In genomic region chr4:86416401-86417025, GRCm38 (mm10) we compare ENCODE assay signal across 11 mouse cellular contexts.
DNase-seq lines count a peak whose midpoint lies in the region; ATAC-seq lines count a peak whose summit lies in the region.
"Had no signal": no experiment of that assay in that cellular context is flagged by ENCODE, and none has a peak within 500 bp of the region (broad histone marks: within the 10 kb centered on the region; RNA-seq: fewer than 3 reads in every experiment).

No protein-coding gene starts in this region.

- H3K9me3 ChIP-seq in forebrain, embryonic 14.5 days (replicated peaks; ENCODE audit: control insufficient read depth, low read length) = no peaks in the 10 kb centered on the region
- no peaks in the 10 kb centered on the region for H3K9me3 ChIP-seq in forebrain, embryonic 16.5 days (ENCODE audit: control insufficient read depth, low read length)
- no peaks in the 10 kb centered on the region for H3K9me3 ChIP-seq in midbrain, embryonic 14.5 days (ENCODE audit: control insufficient read depth, low read length)
- H3K9me3 ChIP-seq in midbrain, embryonic 11.5 days (ENCODE audit: control insufficient read depth, low read length) = no peaks in the 10 kb centered on the region
- H3K9me3 ChIP-seq in hindbrain, embryonic 14.5 days (ENCODE audit: control insufficient read depth, low read length) = no peaks in the 10 kb centered on the region
- no peaks in the 10 kb centered on the region for H3K9me3 ChIP-seq in stomach, embryonic 14.5 days (ENCODE audit: control insufficient read depth, low read depth, low read length)
- no peaks in the 10 kb centered on the region for H3K9me3 ChIP-seq in liver, embryonic 12.5 days (replicated peaks)

- DNase-seq in forebrain, embryonic 14.5 days (ENCODE audit: low spot score) = peak; percentile 13
- DNase-seq in midbrain, embryonic 14.5 days = peak; percentile 24
- DNase-seq in midbrain, embryonic 11.5 days (ENCODE audit: low spot score, missing footprints) = no peak
- DNase-seq in hindbrain, embryonic 14.5 days (ENCODE audit: low spot score) = peak; percentile 46
- DNase-seq: cerebellum, adult 11 months; lung, embryonic 14.5 days; right cerebral cortex, adult 18-20 months had no signal

- H3K4me2 ChIP-seq in forebrain, embryonic 14.5 days (ENCODE audit: low read length) = no peak overlapping the region
- no peak overlapping the region for H3K4me2 ChIP-seq in forebrain, embryonic 16.5 days (ENCODE audit: low read length)
- H3K4me2 ChIP-seq in midbrain, embryonic 14.5 days (ENCODE audit: low read length) = no peak overlapping the region
- H3K4me2 ChIP-seq in midbrain, embryonic 11.5 days = no peak overlapping the region
- 0 out of 2 replicates have a peak overlapping the region, but pooled peaks have one; percentile 11 for H3K4me2 ChIP-seq in hindbrain, embryonic 14.5 days (replicated peaks)
- H3K4me2 ChIP-seq in stomach, embryonic 14.5 days (replicated peaks; ENCODE audit: low read depth, low read length) = no peak overlapping the region
- no peak overlapping the region for H3K4me2 ChIP-seq in liver, embryonic 12.5 days
- H3K4me2 ChIP-seq: lung, embryonic 14.5 days had no signal

- H3K36me3 ChIP-seq in forebrain, embryonic 14.5 days (ENCODE audit: control insufficient read depth, insufficient read depth, low read length) = no peaks in the 10 kb centered on the region
- H3K36me3 ChIP-seq in forebrain, embryonic 16.5 days (ENCODE audit: control insufficient read depth, insufficient read depth) = no peaks in the 10 kb centered on the region
- no peaks in the 10 kb centered on the region for H3K36me3 ChIP-seq in midbrain, embryonic 14.5 days (ENCODE audit: control insufficient read depth, insufficient read depth, low read length)
- H3K36me3 ChIP-seq in midbrain, embryonic 11.5 days (ENCODE audit: control insufficient read depth, insufficient read depth, low read length) = no peaks in the 10 kb centered on the region
- no peaks in the 10 kb centered on the region for H3K36me3 ChIP-seq in hindbrain, embryonic 14.5 days (replicated peaks; ENCODE audit: control insufficient read depth, insufficient read depth)
- no peaks in the 10 kb centered on the region for H3K36me3 ChIP-seq in stomach, embryonic 14.5 days (ENCODE audit: control insufficient read depth, insufficient read depth, low read length)
- no peaks in the 10 kb centered on the region for H3K36me3 ChIP-seq in liver, embryonic 12.5 days

- no peaks in the 10 kb centered on the region for H3K27me3 ChIP-seq in forebrain, embryonic 14.5 days (replicated peaks; ENCODE audit: control insufficient read depth, insufficient read depth, low read length)
- no peaks in the 10 kb centered on the region for H3K27me3 ChIP-seq in forebrain, embryonic 16.5 days (replicated peaks; ENCODE audit: control insufficient read depth, insufficient read depth, low read length)
- no peaks in the 10 kb centered on the region for H3K27me3 ChIP-seq in midbrain, embryonic 14.5 days (ENCODE audit: control insufficient read depth, insufficient read depth, low read length)
- H3K27me3 ChIP-seq in midbrain, embryonic 11.5 days (ENCODE audit: control insufficient read depth, insufficient read depth, low read length) = no peaks in the 10 kb centered on the region
- H3K27me3 ChIP-seq in hindbrain, embryonic 14.5 days (ENCODE audit: control insufficient read depth, insufficient read depth, low read length) = no peaks in the 10 kb centered on the region
- no peaks in the 10 kb centered on the region for H3K27me3 ChIP-seq in stomach, embryonic 14.5 days (ENCODE audit: control insufficient read depth, insufficient read depth, low read length)
- no peaks in the 10 kb centered on the region for H3K27me3 ChIP-seq in liver, embryonic 12.5 days (replicated peaks)

- H3K4me1 ChIP-seq in forebrain, embryonic 14.5 days (ENCODE audit: control insufficient read depth, insufficient read depth, low read length) = no peaks in the 10 kb centered on the region
- no peaks in the 10 kb centered on the region for H3K4me1 ChIP-seq in forebrain, embryonic 16.5 days (replicated peaks; ENCODE audit: control insufficient read depth, insufficient read depth, low read length)
- no peaks in the 10 kb centered on the region for H3K4me1 ChIP-seq in midbrain, embryonic 14.5 days (ENCODE audit: control insufficient read depth, insufficient read depth, low read length)
- no peaks in the 10 kb centered on the region for H3K4me1 ChIP-seq in midbrain, embryonic 11.5 days (ENCODE audit: control insufficient read depth, insufficient read depth, low read length)
- H3K4me1 ChIP-seq in hindbrain, embryonic 14.5 days (replicated peaks; ENCODE audit: control insufficient read depth, insufficient read depth, low read length) = peaks cover 9% of the 10 kb centered on the region; the same call in 1 of the 2 replicates
- H3K4me1 ChIP-seq in stomach, embryonic 14.5 days (ENCODE audit: control insufficient read depth, insufficient read depth, low read length) = peaks cover 13% of the 10 kb centered on the region
- no peaks in the 10 kb centered on the region for H3K4me1 ChIP-seq in liver, embryonic 12.5 days

- H3K9ac ChIP-seq in forebrain, embryonic 14.5 days (ENCODE audit: low read length) = no peak overlapping the region
- no peak overlapping the region for H3K9ac ChIP-seq in forebrain, embryonic 16.5 days (replicated peaks; ENCODE audit: low read depth, low read length)
- H3K9ac ChIP-seq in midbrain, embryonic 14.5 days (replicated peaks; ENCODE audit: low read length) = no peak overlapping the region
- no peak overlapping the region for H3K9ac ChIP-seq in midbrain, embryonic 11.5 days (ENCODE audit: low read length)
- no peak overlapping the region for H3K9ac ChIP-seq in hindbrain, embryonic 14.5 days
- no peak overlapping the region for H3K9ac ChIP-seq in stomach, embryonic 14.5 days (replicated peaks; ENCODE audit: low read depth, low read length)
- no peak overlapping the region for H3K9ac ChIP-seq in liver, embryonic 12.5 days
- H3K9ac ChIP-seq: lung, embryonic 14.5 days had no signal

- no peak overlapping the region for H3K4me3 ChIP-seq in forebrain, embryonic 14.5 days (ENCODE audit: low read depth, low read length)
- H3K4me3 ChIP-seq in forebrain, embryonic 16.5 days (replicated peaks; ENCODE audit: low read length) = no peak overlapping the region
- no peak overlapping the region for H3K4me3 ChIP-seq in midbrain, embryonic 14.5 days (replicated peaks; ENCODE audit: low read depth, low read length)
- no peak overlapping the region for H3K4me3 ChIP-seq in midbrain, embryonic 11.5 days (ENCODE audit: low read depth, low read length)
- H3K4me3 ChIP-seq in hindbrain, embryonic 14.5 days (replicated peaks; ENCODE audit: low read length) = no peak overlapping the region
- no peak overlapping the region for H3K4me3 ChIP-seq in stomach, embryonic 14.5 days (ENCODE audit: low read depth, low read length)
- H3K4me3 ChIP-seq in liver, embryonic 12.5 days = no peak overlapping the region

- no peak overlapping the region for H3K27ac ChIP-seq in forebrain, embryonic 14.5 days (ENCODE audit: low read depth, low read length)
- no peak overlapping the region for H3K27ac ChIP-seq in forebrain, embryonic 16.5 days (ENCODE audit: low read length)
- H3K27ac ChIP-seq in midbrain, embryonic 14.5 days (replicated peaks; ENCODE audit: low read depth, low read length) = no peak overlapping the region
- H3K27ac ChIP-seq in midbrain, embryonic 11.5 days (ENCODE audit: low read depth, low read length) = no peak overlapping the region
- H3K27ac ChIP-seq in hindbrain, embryonic 14.5 days = no peak overlapping the region
- H3K27ac ChIP-seq in stomach, embryonic 14.5 days (ENCODE audit: low read length) = peak overlapping the region; percentile 63
- no peak overlapping the region for H3K27ac ChIP-seq in liver, embryonic 12.5 days

- 76% methylated on average over 15 of the region's 15 CpGs for WGBS in forebrain, embryonic 14.5 days
- WGBS in forebrain, embryonic 16.5 days = 75% methylated on average over 15 of the region's 15 CpGs
- 67% methylated on average over 15 of the region's 15 CpGs for WGBS in midbrain, embryonic 14.5 days
- WGBS in midbrain, embryonic 11.5 days = 85% methylated on average over 15 of the region's 15 CpGs
- WGBS in hindbrain, embryonic 14.5 days = 36% methylated on average over 15 of the region's 15 CpGs
- WGBS in stomach, embryonic 14.5 days = 21% methylated on average over 15 of the region's 15 CpGs
- WGBS in liver, embryonic 12.5 days (ENCODE audit: insufficient replicate concordance) = 70% methylated on average over 15 of the region's 15 CpGs

- no peak for ATAC-seq in forebrain, embryonic 14.5 days
- ATAC-seq in forebrain, embryonic 16.5 days = no peak
- ATAC-seq in midbrain, embryonic 14.5 days (ENCODE audit: low FRiP score, low TSS enrichment) = no peak
- no peak for ATAC-seq in midbrain, embryonic 11.5 days (ENCODE audit: low FRiP score)
- peak; percentile 43; the same call in 1 of the 2 replicates for ATAC-seq in hindbrain, embryonic 14.5 days (ENCODE audit: low FRiP score)
- ATAC-seq in stomach, embryonic 14.5 days (ENCODE audit: insufficient number of reproducible peaks, insufficient read depth, low FRiP score, low read depth) = peak; percentile 57; the same call in 1 of the 2 replicates
- ATAC-seq in inflammation-experienced regulatory T-cells, adult 6 months = no peak
- no peak for ATAC-seq in liver, embryonic 12.5 days

Comparison
In these comparisons a context has a peak if more than half of its experiments do, and no peak if none do; other contexts are left out.
1. ATAC-seq: peak in hindbrain, embryonic 14.5 days (single experiment) and stomach, embryonic 14.5 days (single experiment); none in forebrain, embryonic 14.5 days (single experiment), forebrain, embryonic 16.5 days (single experiment), midbrain, embryonic 14.5 days (single experiment), midbrain, embryonic 11.5 days (single experiment), inflammation-experienced regulatory T-cells, adult 6 months (single experiment) and liver, embryonic 12.5 days (single experiment).